Mouse (Mus musculus): ENCODE measurements around the gene Atg2a.

GRCm38 (mm10) chr19:6226135-6226534, 15.3 kb upstream of the Atg2a start, which contains the start of gene Gpha2:
- TF ChIP-seq POLR2A (IDR thresholded peaks at IDR 0.05; ENCODE audit: low read depth, low read length) (no peak), CTCF (IDR thresholded peaks at IDR 0.05; ENCODE audit: borderline replicate concordance, insufficient read depth, low read length) (no peak)
